Mouse (Mus musculus) activated CD4-positive, CD25-positive, alpha-beta regulatory T cell (primary cell): ENCODE results near the gene Tex10. TPM values are rescaled to one million over a fixed set of nuclear protein-coding genes. Genes with fewer than 3 reads are reported as not detected.

Experiments used
- polyA plus RNA-seq, 2 experiments: library from polyadenylated mRNA; unstranded; fragments of 100-300 nt; shearing (Covaris generic); gene quantifications; one replicate each; pipeline ENCODE4 v1.2.1; 2017

The Tex10 gene
- 10 to 100 TPM; 65.1 to 66.7 TPM for polyA plus RNA-seq

DNA sequence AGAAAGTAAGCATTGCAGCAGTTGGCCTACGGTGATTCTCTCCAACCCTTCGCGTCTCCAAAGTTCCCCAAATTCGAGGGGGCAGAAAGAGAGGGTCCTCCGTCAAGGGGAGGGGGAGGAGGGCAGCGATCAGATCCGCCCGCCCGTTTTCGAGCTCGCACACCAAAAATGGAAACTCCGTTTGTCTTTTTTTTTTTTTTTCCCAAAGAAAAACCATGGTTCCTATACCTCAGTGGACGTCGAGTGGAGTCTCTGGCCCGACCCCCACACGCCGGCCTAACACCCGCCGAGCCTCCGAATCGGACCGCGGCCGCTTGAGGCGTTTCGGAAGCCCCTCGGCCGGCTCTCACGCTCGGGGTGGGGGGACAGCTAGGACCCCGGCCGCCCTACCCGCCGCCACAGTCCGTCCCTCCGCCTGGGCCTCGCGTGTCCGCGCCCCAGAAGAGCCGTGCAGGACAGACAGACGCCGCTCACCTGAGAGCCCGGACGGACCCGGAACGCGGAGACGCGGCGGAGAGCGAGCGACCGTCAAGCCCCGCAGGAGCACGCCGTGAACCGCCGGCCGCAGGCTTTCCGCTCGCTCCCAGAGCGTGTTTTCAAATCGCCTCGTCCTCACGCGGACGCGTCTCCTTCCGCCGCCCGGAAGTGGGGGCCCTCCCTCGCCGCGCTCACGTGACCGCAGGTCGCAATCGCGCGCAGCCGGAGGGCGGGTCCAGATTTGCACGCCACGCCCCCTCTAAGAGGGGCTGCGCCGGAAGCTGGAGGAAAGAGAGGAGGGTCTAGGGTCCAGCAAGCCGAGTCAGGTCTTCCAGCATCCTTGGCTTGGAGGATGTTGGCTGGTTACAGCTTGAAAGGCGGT, at the start of gene Tex10:
Tex10 (minus strand) TSS at position 668 of the 859 bp plus-strand sequence.

Other genes starting within 250 kb of the Tex10 start
- 10 to 100 TPM; 92.2 to 99.4 TPM for gene Erp44, start 193.9 kb downstream of the Tex10 start, polyA plus RNA-seq
- 10 to 100 TPM in 1 of 2 experiments, 1 to 10 TPM in 1; 9.2 to 12.2 TPM for gene Invs, start 193.7 kb downstream of the Tex10 start, polyA plus RNA-seq
- not detected for gene Msantd3, start 66.5 kb upstream of the Tex10 start, polyA plus RNA-seq
- under 1 TPM in 1 of 2 experiments, not detected in 1; 0.19 TPM for gene Tmeff1, start 111.7 kb upstream of the Tex10 start, polyA plus RNA-seq
- under 1 TPM in 1 of 2 experiments, not detected in 1; 0.09 TPM for gene Cavin4, start 190.1 kb upstream of the Tex10 start, polyA plus RNA-seq